Mouse (Mus musculus): ENCODE measurements at regions not wholly inside any gene's neighbourhood (a gene's known extent, or its start where the extent isn't known, plus 50 kb on each side); places are given as distances from the start of the nearest gene placed in this dataset.

DNA sequence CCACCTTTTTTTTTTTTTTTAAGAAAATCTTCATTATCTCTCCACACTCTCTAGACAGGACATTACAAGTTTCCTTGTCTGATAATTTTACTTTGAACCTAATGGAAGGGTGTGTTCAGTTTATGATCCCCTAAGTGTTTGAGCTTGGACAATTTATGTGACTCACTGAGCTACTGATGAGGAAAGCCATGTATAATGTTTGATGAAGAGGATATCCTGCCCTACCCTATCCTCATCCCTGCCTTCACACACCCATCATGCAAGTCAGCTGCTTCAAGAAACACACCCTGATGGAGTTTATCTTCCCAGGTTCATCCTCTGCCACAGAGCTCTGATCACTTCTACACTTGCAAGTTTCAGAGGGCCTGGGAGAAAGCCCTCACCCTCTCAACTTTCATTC, 136.5 kb upstream of the Asb5 start:
- Histone ChIP-seq H3K4me3 (ENCODE audit: low read depth, low read length) (no peak overlapping the region), H3K4me2 (no peak overlapping the region), H3K4me1 (ENCODE audit: control insufficient read depth, insufficient read depth, low read length) (no peaks in the 10 kb centered on the region), H3K27ac (ENCODE audit: low read depth, low read length) (no peak overlapping the region), H3K9ac (ENCODE audit: low read depth, low read length) (no peak overlapping the region), H3K36me3 (ENCODE audit: control insufficient read depth, insufficient read depth, low read length) (no peaks in the 10 kb centered on the region), H3K27me3 (ENCODE audit: control insufficient read depth, insufficient read depth, low read length) (no peaks in the 10 kb centered on the region), H3K9me3 (replicated peaks; ENCODE audit: control insufficient read depth, low read length) (no peaks in the 10 kb centered on the region)
- ATAC-seq (replicated peaks; ENCODE audit: insufficient number of reproducible peaks, low FRiP score, low TSS enrichment), result no peak

- H3K36me3 ChIP-seq (ENCODE audit: control insufficient read depth, insufficient read depth, low read length), result no peaks in the 10 kb centered on the region
- H3K27ac ChIP-seq (ENCODE audit: low read depth, low read length), result no peak overlapping the region
- H3K4me1 ChIP-seq (ENCODE audit: control insufficient read depth, insufficient read depth, low read length), result no peaks in the 10 kb centered on the region
- H3K4me2 ChIP-seq, result no peak overlapping the region
- WGBS (ENCODE audit: insufficient replicate concordance), result 42% methylated on average over 12 of the region's 12 CpGs
- no peaks in the 10 kb centered on the region for H3K27me3 ChIP-seq (ENCODE audit: control insufficient read depth, insufficient read depth, low read length)
- H3K4me3 ChIP-seq (ENCODE audit: low read depth, low read length), result no peak overlapping the region
- H3K9me3 ChIP-seq (replicated peaks; ENCODE audit: control insufficient read depth, low read length), result no peaks in the 10 kb centered on the region
- H3K9ac ChIP-seq (ENCODE audit: low read depth, low read length), result no peak overlapping the region
- ATAC-seq (replicated peaks; ENCODE audit: insufficient number of reproducible peaks, low FRiP score, low TSS enrichment), result 0 out of 2 replicates have a peak, but pooled peaks have one; percentile 14
Observed at GRCm38 (mm10) chr8:54393466-54394197, 135.7 kb upstream of the Asb5 start.

GRCm38 (mm10) chr8:54405723-54406122, 123.7 kb upstream of the Asb5 start:
- no peak for ATAC-seq (replicated peaks; ENCODE audit: insufficient number of reproducible peaks, low FRiP score, low TSS enrichment)
- H3K4me2 ChIP-seq, result no peak overlapping the region
- no peak overlapping the region for H3K27ac ChIP-seq (ENCODE audit: low read depth, low read length)
- H3K36me3 ChIP-seq (ENCODE audit: control insufficient read depth, insufficient read depth, low read length), result no peaks in the 10 kb centered on the region
- 71% methylated on average over 2 of the region's 2 CpGs for WGBS (ENCODE audit: insufficient replicate concordance)
- no peaks in the 10 kb centered on the region for H3K4me1 ChIP-seq (ENCODE audit: control insufficient read depth, insufficient read depth, low read length)
- no peaks in the 10 kb centered on the region for H3K27me3 ChIP-seq (ENCODE audit: control insufficient read depth, insufficient read depth, low read length)
- no peak overlapping the region for H3K9ac ChIP-seq (ENCODE audit: low read depth, low read length)
- H3K9me3 ChIP-seq (replicated peaks; ENCODE audit: control insufficient read depth, low read length), result no peaks in the 10 kb centered on the region
- H3K4me3 ChIP-seq (ENCODE audit: low read depth, low read length), result no peak overlapping the region

DNA sequence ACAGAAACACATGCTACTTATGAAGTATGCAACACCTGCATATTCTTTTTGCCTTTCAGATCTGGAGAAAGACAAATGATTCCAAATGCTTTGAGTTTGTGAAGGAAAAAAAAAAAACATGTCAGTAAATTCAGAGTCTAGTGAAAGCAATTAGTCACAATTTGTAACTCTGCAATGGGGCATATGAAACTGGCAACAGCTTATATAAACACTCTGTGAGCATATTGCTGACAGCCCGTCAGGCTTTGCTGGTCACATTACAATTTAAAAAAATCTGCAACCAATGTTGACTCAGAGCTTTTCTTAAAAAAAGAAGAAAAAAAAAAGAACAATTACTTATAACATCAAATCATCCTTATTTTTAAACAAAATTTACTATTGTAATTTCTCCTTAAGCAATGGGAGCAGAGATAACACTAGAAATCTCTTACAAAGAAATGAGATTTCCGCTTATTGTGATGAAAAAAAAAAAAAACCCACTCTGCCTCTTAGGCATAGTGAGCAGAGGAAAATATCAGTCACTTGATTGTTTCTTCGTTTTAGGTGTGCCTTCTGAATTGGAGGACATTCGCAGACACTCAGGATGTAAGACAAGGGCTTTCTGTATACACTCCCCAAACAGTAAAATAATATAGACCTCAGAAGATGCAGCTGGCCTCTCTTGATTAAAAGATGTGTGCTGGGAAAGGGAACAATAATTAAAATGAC, 115.1 kb upstream of the Asb5 start:
- no peak overlapping the region for H3K4me3 ChIP-seq (ENCODE audit: low read depth, low read length)

GRCm38 (mm10) chr8:54416691-54417090, 112.7 kb upstream of the Asb5 start:
- Histone ChIP-seq H3K4me3 (ENCODE audit: low read depth, low read length) (no peak overlapping the region), H3K9me3 (replicated peaks; ENCODE audit: control insufficient read depth, low read length) (no peaks in the 10 kb centered on the region), H3K4me1 (ENCODE audit: control insufficient read depth, insufficient read depth, low read length) (no peaks in the 10 kb centered on the region), H3K27me3 (ENCODE audit: control insufficient read depth, insufficient read depth, low read length) (no peaks in the 10 kb centered on the region), H3K36me3 (ENCODE audit: control insufficient read depth, insufficient read depth, low read length) (no peaks in the 10 kb centered on the region), H3K27ac (ENCODE audit: low read depth, low read length) (no peak overlapping the region), H3K4me2 (no peak overlapping the region), H3K9ac (ENCODE audit: low read depth, low read length) (no peak overlapping the region)
- ATAC-seq (replicated peaks; ENCODE audit: insufficient number of reproducible peaks, low FRiP score, low TSS enrichment), result no peak
- 74% methylated on average over 2 of the region's 2 CpGs for WGBS (ENCODE audit: insufficient replicate concordance)

More for the DNA sequence above, 115.1 kb upstream of the Asb5 start:
- H3K36me3 ChIP-seq (ENCODE audit: control insufficient read depth, insufficient read depth, low read length), result no peaks in the 10 kb centered on the region
- H3K9ac ChIP-seq (ENCODE audit: low read depth, low read length), result no peak overlapping the region
- H3K4me1 ChIP-seq (ENCODE audit: control insufficient read depth, insufficient read depth, low read length), result no peaks in the 10 kb centered on the region
- H3K9me3 ChIP-seq (replicated peaks; ENCODE audit: control insufficient read depth, low read length), result no peaks in the 10 kb centered on the region
- ATAC-seq (replicated peaks; ENCODE audit: insufficient number of reproducible peaks, low FRiP score, low TSS enrichment), result no peak
- 67% methylated on average over 4 of the region's 4 CpGs for WGBS (ENCODE audit: insufficient replicate concordance)
- no peaks in the 10 kb centered on the region for H3K27me3 ChIP-seq (ENCODE audit: control insufficient read depth, insufficient read depth, low read length)
- no peak overlapping the region for H3K4me2 ChIP-seq
- H3K27ac ChIP-seq (ENCODE audit: low read depth, low read length), result no peak overlapping the region

- H3K4me1 ChIP-seq (ENCODE audit: control insufficient read depth, insufficient read depth, low read length), result no peaks in the 10 kb centered on the region
- 75% methylated on average over 2 of the region's 2 CpGs for WGBS (ENCODE audit: insufficient replicate concordance)
- H3K36me3 ChIP-seq (ENCODE audit: control insufficient read depth, insufficient read depth, low read length), result no peaks in the 10 kb centered on the region
- no peak overlapping the region for H3K9ac ChIP-seq (ENCODE audit: low read depth, low read length)
- no peak overlapping the region for H3K4me2 ChIP-seq
- H3K4me3 ChIP-seq (ENCODE audit: low read depth, low read length), result no peak overlapping the region
- H3K27ac ChIP-seq (ENCODE audit: low read depth, low read length), result no peak overlapping the region
- H3K9me3 ChIP-seq (replicated peaks; ENCODE audit: control insufficient read depth, low read length), result no peaks in the 10 kb centered on the region
- H3K27me3 ChIP-seq (ENCODE audit: control insufficient read depth, insufficient read depth, low read length), result no peaks in the 10 kb centered on the region
- no peak for ATAC-seq (replicated peaks; ENCODE audit: insufficient number of reproducible peaks, low FRiP score, low TSS enrichment)
Observed at GRCm38 (mm10) chr8:54418035-54418434, 111.3 kb upstream of the Asb5 start.

- Histone ChIP-seq H3K9ac (ENCODE audit: low read depth, low read length) (no peak overlapping the region), H3K27me3 (ENCODE audit: control insufficient read depth, insufficient read depth, low read length) (no peaks in the 10 kb centered on the region), H3K36me3 (ENCODE audit: control insufficient read depth, insufficient read depth, low read length) (no peaks in the 10 kb centered on the region), H3K9me3 (replicated peaks; ENCODE audit: control insufficient read depth, low read length) (no peaks in the 10 kb centered on the region), H3K27ac (ENCODE audit: low read depth, low read length) (no peak overlapping the region), H3K4me2 (no peak overlapping the region), H3K4me3 (ENCODE audit: low read depth, low read length) (no peak overlapping the region), H3K4me1 (ENCODE audit: control insufficient read depth, insufficient read depth, low read length) (no peaks in the 10 kb centered on the region)
- ATAC-seq (replicated peaks; ENCODE audit: insufficient number of reproducible peaks, low FRiP score, low TSS enrichment), result no peak
- 73% methylated on average over 6 of the region's 6 CpGs for WGBS (ENCODE audit: insufficient replicate concordance)
Observed at GRCm38 (mm10) chr8:54420339-54421098, 108.9 kb upstream of the Asb5 start.

DNA sequence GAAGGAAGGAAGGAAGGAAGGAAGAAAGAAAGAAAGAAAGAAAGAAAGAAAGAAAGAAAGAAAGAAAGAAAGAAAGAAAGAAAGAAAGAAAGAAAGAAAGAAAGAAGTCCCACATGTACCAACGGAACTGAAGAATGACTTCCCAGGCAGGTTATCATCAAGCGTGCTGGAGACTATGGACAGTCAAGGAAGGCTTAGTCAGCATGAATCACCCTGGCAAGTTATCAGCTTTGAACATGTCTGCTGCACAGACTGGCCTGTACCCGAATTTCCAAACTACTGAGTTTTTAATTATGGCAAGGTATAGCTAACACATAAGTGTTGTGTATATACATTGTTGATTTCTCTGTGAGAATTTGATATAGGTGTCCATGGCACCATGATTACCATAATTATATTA, 104.3 kb upstream of the Asb5 start:
- H3K4me2 ChIP-seq, result no peak overlapping the region

More for the DNA sequence above, 104.3 kb upstream of the Asb5 start:
- H3K9me3 ChIP-seq (replicated peaks; ENCODE audit: control insufficient read depth, low read length), result no peaks in the 10 kb centered on the region
- WGBS (ENCODE audit: insufficient replicate concordance), result 69% methylated on average over 3 of the region's 3 CpGs
- no peaks in the 10 kb centered on the region for H3K4me1 ChIP-seq (ENCODE audit: control insufficient read depth, insufficient read depth, low read length)
- H3K4me3 ChIP-seq (ENCODE audit: low read depth, low read length), result no peak overlapping the region
- ATAC-seq (replicated peaks; ENCODE audit: insufficient number of reproducible peaks, low FRiP score, low TSS enrichment), result no peak
- no peak overlapping the region for H3K9ac ChIP-seq (ENCODE audit: low read depth, low read length)
- H3K36me3 ChIP-seq (ENCODE audit: control insufficient read depth, insufficient read depth, low read length), result no peaks in the 10 kb centered on the region
- H3K27me3 ChIP-seq (ENCODE audit: control insufficient read depth, insufficient read depth, low read length), result no peaks in the 10 kb centered on the region
- H3K27ac ChIP-seq (ENCODE audit: low read depth, low read length), result no peak overlapping the region

All from heart, embryonic 11.5 days (tissue).